Mouse (Mus musculus) hindbrain, embryonic 10.5 days (tissue): Measurements from ENCODE around the gene Aff3. TPM values are rescaled to one million over a fixed set of nuclear protein-coding genes. Genes with fewer than 3 reads are reported as not detected.

Experiments used
- DNase-seq: peaks from one replicate; pipeline ENCODE4 v3.0.0-alpha.2; 2017; ENCODE audit warnings: low spot score
- H3K27ac ChIP-seq: fragments of 300-500 bp; sonication (generic); 2 replicates; pipeline ENCODE4 v1.5.1; 2016; ENCODE audit warnings: mild to moderate bottlenecking, moderate library complexity
- H3K27me3 ChIP-seq: fragments of 300-500 bp; sonication (generic); 2 replicates; pipeline ENCODE4 v1.6.1; 2016; ENCODE audit warnings: mild to moderate bottlenecking; ENCODE audit not compliant: poor library complexity, insufficient read depth, severe bottlenecking
- H3K36me3 ChIP-seq: fragments of 300-500 bp; sonication (generic); 2 replicates; pipeline ENCODE4 v1.6.1; 2016; ENCODE audit warnings: mild to moderate bottlenecking, moderate library complexity
- H3K4me1 ChIP-seq: fragments of 300-500 bp; sonication (generic); replicated peaks from 2 replicates; pipeline ENCODE4 v1.6.1; 2016; ENCODE audit warnings: mild to moderate bottlenecking
- H3K4me3 ChIP-seq: fragments of 300-500 bp; sonication (generic); 2 replicates; pipeline ENCODE4 v1.5.1; 2016; ENCODE audit warnings: mild to moderate bottlenecking, moderate library complexity
- H3K9me3 ChIP-seq: fragments of 300-500 bp; sonication (generic); 2 replicates; pipeline ENCODE4 v1.6.1; 2016; ENCODE audit warnings: mild to moderate bottlenecking, moderate library complexity
- WGBS: fragments of 180-500 bp; shearing (Covaris S2); methylation state at CpG from one replicate; pipeline ENCODE4 v1.1.7; 2016; 5-methylcytosine and 5-hydroxymethylcytosine counted together
- polyA plus RNA-seq: library from polyadenylated mRNA; unstranded; fragments of >200 nt; fragmentation: Nextera tagmentation; extraction: Ambion mirVana; gene quantifications from 2 replicates; pipeline ENCODE4 v1.2.1, GENCODE M21; 2016

Aff3 gene
- polyA plus RNA-seq, 1 experiment from 2014 or later = 11.4 TPM

- WGBS = 91% methylated on average over 7 of the region's 7 CpGs
- DNase-seq = no peak
- Histone ChIP-seq H3K9me3 (no peaks in the 10 kb centered on the region), H3K27ac (no peak overlapping the region), H3K36me3 (no peaks in the 10 kb centered on the region), H3K4me1 (0 out of 2 replicates have a peak, but pooled peaks cover 2% of the 10 kb centered on the region), H3K27me3 (no peaks in the 10 kb centered on the region), H3K4me3 (no peak overlapping the region)
Measured at GRCm38 (mm10) chr1:38280549-38280948, 384.2 kb downstream of the Aff3 start.

GRCm38 (mm10) chr1:38271312-38271711 lies 393.4 kb downstream of the Aff3 start:
- 96% methylated on average over 2 of the region's 2 CpGs for WGBS
- Histone ChIP-seq H3K4me1 (peaks cover 13% of the 10 kb centered on the region), H3K9me3 (no peaks in the 10 kb centered on the region), H3K27ac (no peak overlapping the region), H3K4me3 (no peak overlapping the region), H3K36me3 (peaks cover 6% of the 10 kb centered on the region), H3K27me3 (no peaks in the 10 kb centered on the region)
- DNase-seq = no peak

GRCm38 (mm10) chr1:38268246-38269042 lies 396.3 kb downstream of the Aff3 start:
- H3K27ac ChIP-seq = peak overlapping the region; percentile 71
- peaks cover 30% of the 10 kb centered on the region for H3K36me3 ChIP-seq
- no peak for DNase-seq
- no peaks in the 10 kb centered on the region for H3K9me3 ChIP-seq
- H3K4me3 ChIP-seq = no peak overlapping the region
- peaks cover 19% of the 10 kb centered on the region for H3K4me1 ChIP-seq
- H3K27me3 ChIP-seq = no peaks in the 10 kb centered on the region
- WGBS = 70% methylated on average over 20 of the region's 20 CpGs

- H3K27ac ChIP-seq = 0 out of 2 replicates have a peak overlapping the region, but pooled peaks have one; percentile 41
- H3K4me3 ChIP-seq = no peak overlapping the region
- H3K27me3 ChIP-seq = no peaks in the 10 kb centered on the region
- peaks cover 30% of the 10 kb centered on the region for H3K36me3 ChIP-seq
- H3K4me1 ChIP-seq = peaks cover 26% of the 10 kb centered on the region
- 65% methylated on average over 8 of the region's 8 CpGs for WGBS
- no peak for DNase-seq
- no peaks in the 10 kb centered on the region for H3K9me3 ChIP-seq
Measured at GRCm38 (mm10) chr1:38263251-38263650, 401.5 kb downstream of the Aff3 start.

- H3K4me3 ChIP-seq = no peak overlapping the region
- no peak overlapping the region for H3K27ac ChIP-seq
- H3K36me3 ChIP-seq = peaks cover 30% of the 10 kb centered on the region
- WGBS = 73% methylated on average over 11 of the region's 11 CpGs
- H3K9me3 ChIP-seq = no peaks in the 10 kb centered on the region
- DNase-seq = no peak
- H3K4me1 ChIP-seq = peaks cover 27% of the 10 kb centered on the region
- no peaks in the 10 kb centered on the region for H3K27me3 ChIP-seq
Measured at GRCm38 (mm10) chr1:38262362-38263154, 402.2 kb downstream of the Aff3 start.

- Histone ChIP-seq H3K9me3 (no peaks in the 10 kb centered on the region), H3K4me1 (peaks cover 35% of the 10 kb centered on the region), H3K4me3 (no peak overlapping the region), H3K27me3 (no peaks in the 10 kb centered on the region), H3K27ac (no peak overlapping the region), H3K36me3 (peaks cover 22% of the 10 kb centered on the region)
- no peak for DNase-seq
- WGBS = 79% methylated on average over 5 of the region's 5 CpGs
Measured at GRCm38 (mm10) chr1:38261076-38261475, 403.7 kb downstream of the Aff3 start.

GRCm38 (mm10) chr1:38259541-38260338 lies 405.0 kb downstream of the Aff3 start:
- no peaks in the 10 kb centered on the region for H3K27me3 ChIP-seq
- peaks cover 39% of the 10 kb centered on the region for H3K4me1 ChIP-seq
- no peak overlapping the region for H3K4me3 ChIP-seq
- peaks cover 9% of the 10 kb centered on the region for H3K36me3 ChIP-seq
- WGBS = 82% methylated on average over 10 of the region's 10 CpGs
- DNase-seq = no peak
- no peaks in the 10 kb centered on the region for H3K9me3 ChIP-seq
- no peak overlapping the region for H3K27ac ChIP-seq

GRCm38 (mm10) chr1:38254426-38254825 lies 410.3 kb downstream of the Aff3 start:
- no peak for DNase-seq
- WGBS = 85% methylated on average over 8 of the region's 8 CpGs
- H3K4me1 ChIP-seq = peaks cover 20% of the 10 kb centered on the region
- no peaks in the 10 kb centered on the region; the same call in 1 of the 2 replicates for H3K36me3 ChIP-seq
- no peaks in the 10 kb centered on the region for H3K27me3 ChIP-seq
- H3K9me3 ChIP-seq = no peaks in the 10 kb centered on the region
- no peak overlapping the region for H3K27ac ChIP-seq
- no peak overlapping the region for H3K4me3 ChIP-seq

- no peak overlapping the region for H3K4me3 ChIP-seq
- no peak overlapping the region for H3K27ac ChIP-seq
- no peaks in the 10 kb centered on the region for H3K27me3 ChIP-seq
- DNase-seq = peak; percentile 36
- 43% methylated on average over 2 of the region's 2 CpGs for WGBS
- no peaks in the 10 kb centered on the region for H3K9me3 ChIP-seq
- no peaks in the 10 kb centered on the region; the same call in 1 of the 2 replicates for H3K36me3 ChIP-seq
- peaks cover 14% of the 10 kb centered on the region for H3K4me1 ChIP-seq
Measured at GRCm38 (mm10) chr1:38252766-38253079, 412.0 kb downstream of the Aff3 start.

GRCm38 (mm10) chr1:38252031-38252765 lies 412.6 kb downstream of the Aff3 start:
- DNase-seq = no peak
- 95% methylated on average over 19 of the region's 19 CpGs for WGBS
- peaks cover 9% of the 10 kb centered on the region; the same call in 1 of the 2 replicates for H3K4me1 ChIP-seq
- no peaks in the 10 kb centered on the region for H3K27me3 ChIP-seq
- H3K36me3 ChIP-seq = no peaks in the 10 kb centered on the region; the same call in 1 of the 2 replicates
- no peaks in the 10 kb centered on the region for H3K9me3 ChIP-seq
- no peak overlapping the region for H3K4me3 ChIP-seq
- 0 out of 2 replicates have a peak overlapping the region, but pooled peaks have one; percentile 12 for H3K27ac ChIP-seq

- Histone ChIP-seq H3K27me3 (no peaks in the 10 kb centered on the region), H3K4me3 (no peak overlapping the region), H3K36me3 (no peaks in the 10 kb centered on the region; the same call in 1 of the 2 replicates), H3K4me1 (peaks cover 13% of the 10 kb centered on the region; the same call in 1 of the 2 replicates), H3K27ac (0 out of 2 replicates have a peak overlapping the region, but pooled peaks have one; percentile 12), H3K9me3 (no peaks in the 10 kb centered on the region)
- 94% methylated on average over 11 of the region's 11 CpGs for WGBS
- DNase-seq = no peak
Measured at GRCm38 (mm10) chr1:38251448-38251847, 413.3 kb downstream of the Aff3 start.

- 84% methylated on average over 3 of the region's 3 CpGs for WGBS
Measured at GRCm38 (mm10) chr1:38250246-38250645, 414.5 kb downstream of the Aff3 start.

More at GRCm38 (mm10) chr1:38250246-38250645, 414.5 kb downstream of the Aff3 start:
- no peak for DNase-seq
- no peak overlapping the region for H3K27ac ChIP-seq
- no peak overlapping the region for H3K4me3 ChIP-seq
- no peaks in the 10 kb centered on the region for H3K9me3 ChIP-seq
- no peaks in the 10 kb centered on the region for H3K27me3 ChIP-seq
- no peaks in the 10 kb centered on the region for H3K36me3 ChIP-seq
- H3K4me1 ChIP-seq = peaks cover 5% of the 10 kb centered on the region; the same call in 1 of the 2 replicates
